ENCODE assay signal across 15 mouse cellular contexts in the genomic region with DNA sequence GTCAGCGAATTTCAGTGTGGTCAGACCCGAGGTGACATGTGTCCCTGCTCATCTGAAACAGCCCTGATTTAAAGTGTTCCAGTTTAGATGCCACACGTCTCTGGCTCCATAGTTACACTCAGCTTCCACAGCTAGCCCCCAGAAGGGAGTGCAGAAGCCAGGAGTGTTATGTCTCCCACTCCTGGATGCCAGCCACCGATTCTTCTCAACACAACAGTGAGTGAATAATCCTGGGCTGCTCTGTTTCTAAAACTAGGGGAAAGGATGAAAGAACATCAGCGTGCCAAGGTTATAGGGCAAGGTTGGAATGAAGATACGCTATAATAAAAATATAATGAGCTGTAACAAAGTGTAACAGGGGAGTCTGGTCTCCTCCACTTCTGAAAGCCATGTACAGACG. TPM values are rescaled to one million over a fixed set of nuclear protein-coding genes. Genes with fewer than 3 reads are reported as not detected.
DNase-seq lines count a peak whose midpoint lies in the region; TF ChIP-seq lines count a peak whose summit lies in the region.
"Had no signal": no experiment of that assay in that cellular context is flagged by ENCODE, and none has a peak within 500 bp of the region (broad histone marks: within the 10 kb centered on the region; RNA-seq: fewer than 3 reads in every experiment).

No protein-coding gene starts in this region.

- TF ChIP-seq CTCF in kidney, adult 2 months (conservative IDR thresholded peaks at IDR 0.05; ENCODE audit: insufficient read depth, insufficient read length, low read depth, low read length): no peak

- H3K36me3 ChIP-seq in kidney, adult 2 months (ENCODE audit: control insufficient read depth, insufficient read depth, low read length): no peaks in the 10 kb centered on the region
- H3K36me3 ChIP-seq: forebrain, embryonic 12.5 days; lung, embryonic 15.5 days; neural tube, embryonic 15.5 days had no signal

- DNase-seq in frontal cortex, postnatal 36 days (ENCODE audit: low spot score in 2 of 2): peak; percentile 28 to 39
- DNase-seq in frontal cortex, postnatal 10 days (ENCODE audit: low spot score in 2 of 2): no peak
- peak; percentile 73 for DNase-seq in ovary, adult 18-20 months (ENCODE audit: low spot score)
- no peak for DNase-seq in ovary, postnatal 10 days (ENCODE audit: low spot score)
- peak; percentile 6 to 28 for DNase-seq in lung, postnatal 4 days
- no peak for DNase-seq in kidney, adult 2 months
- DNase-seq in thymus, postnatal 10 days (ENCODE audit: low spot score in 2 of 2): no peak
- no peak for DNase-seq in yolk sac, embryonic 10.5 days (ENCODE audit: low spot score)
- DNase-seq: kidney, postnatal 25 days; thymus, adult 18-20 months had no signal

- no peak overlapping the region for H3K27ac ChIP-seq in kidney, adult 2 months (ENCODE audit: insufficient read depth, low read depth, low read length)
- H3K27ac ChIP-seq: forebrain, embryonic 12.5 days; lung, embryonic 15.5 days; neural tube, embryonic 15.5 days had no signal

- no peaks in the 10 kb centered on the region for H3K27me3 ChIP-seq in kidney, adult 2 months (replicated peaks; ENCODE audit: control insufficient read depth, insufficient read depth, low read length)
- H3K27me3 ChIP-seq: forebrain, embryonic 12.5 days; lung, embryonic 15.5 days; neural tube, embryonic 15.5 days had no signal

- H3K4me1 ChIP-seq in kidney, adult 2 months (ENCODE audit: control insufficient read depth, insufficient read depth, low read length): 0 out of 2 replicates have a peak, but pooled peaks cover 4% of the 10 kb centered on the region

- no peak overlapping the region for H3K4me3 ChIP-seq in kidney, adult 2 months (ENCODE audit: insufficient read depth, low read depth, low read length)
- H3K4me3 ChIP-seq: forebrain, embryonic 12.5 days; lung, embryonic 15.5 days; neural tube, embryonic 15.5 days had no signal

- 72% methylated on average over 7 of the region's 7 CpGs for WGBS in kidney, adult 2 months

- TF ChIP-seq POLR2A in kidney, adult 2 months (IDR thresholded peaks at IDR 0.05; ENCODE audit: low read depth, low read length): no peak

RNA-seq across cellular contexts. Expression of gene Stmnd1, which starts 51.5 kb away (rescaled TPM):
- 0.06 TPM in 1 of 2 replicates, not detected in the other for polyA plus RNA-seq in kidney, adult 2 months (2012; rRNA removed)
- polyA plus RNA-seq: forebrain, embryonic 12.5 days; limb, embryonic 11.5 days; midbrain, embryonic 16.5 days had no signal

Comparison
In these comparisons a context has a peak if more than half of its experiments do, and no peak if none do; other contexts are left out.
1. DNase-seq: peak in frontal cortex, postnatal 36 days (2 of 2), ovary, adult 18-20 months (single experiment) and lung, postnatal 4 days (2 of 2); none in frontal cortex, postnatal 10 days (0 of 2), ovary, postnatal 10 days (single experiment), kidney, adult 2 months (single experiment), thymus, postnatal 10 days (0 of 2) and yolk sac, embryonic 10.5 days (single experiment).